Mouse (Mus musculus) heart, adult 2 months (tissue): ENCODE measurements around the gene Hsd11b2.

ENCODE experiments used
- CTCF ChIP-seq: fragments of 200-600 bp; IDR thresholded peaks from 2 replicates; pipeline ENCODE4 v1.8.1; 2022; ENCODE audit warnings: antibody characterized with exemption, mild to moderate bottlenecking, moderate library complexity
- EP300 ChIP-seq: fragments of 200-500 bp; IDR thresholded peaks from 2 replicates; pipeline ENCODE4 v1.6.1; 2011; ENCODE audit warnings: low read depth, low read length, control low read depth; ENCODE audit not compliant: insufficient read depth

DNA sequence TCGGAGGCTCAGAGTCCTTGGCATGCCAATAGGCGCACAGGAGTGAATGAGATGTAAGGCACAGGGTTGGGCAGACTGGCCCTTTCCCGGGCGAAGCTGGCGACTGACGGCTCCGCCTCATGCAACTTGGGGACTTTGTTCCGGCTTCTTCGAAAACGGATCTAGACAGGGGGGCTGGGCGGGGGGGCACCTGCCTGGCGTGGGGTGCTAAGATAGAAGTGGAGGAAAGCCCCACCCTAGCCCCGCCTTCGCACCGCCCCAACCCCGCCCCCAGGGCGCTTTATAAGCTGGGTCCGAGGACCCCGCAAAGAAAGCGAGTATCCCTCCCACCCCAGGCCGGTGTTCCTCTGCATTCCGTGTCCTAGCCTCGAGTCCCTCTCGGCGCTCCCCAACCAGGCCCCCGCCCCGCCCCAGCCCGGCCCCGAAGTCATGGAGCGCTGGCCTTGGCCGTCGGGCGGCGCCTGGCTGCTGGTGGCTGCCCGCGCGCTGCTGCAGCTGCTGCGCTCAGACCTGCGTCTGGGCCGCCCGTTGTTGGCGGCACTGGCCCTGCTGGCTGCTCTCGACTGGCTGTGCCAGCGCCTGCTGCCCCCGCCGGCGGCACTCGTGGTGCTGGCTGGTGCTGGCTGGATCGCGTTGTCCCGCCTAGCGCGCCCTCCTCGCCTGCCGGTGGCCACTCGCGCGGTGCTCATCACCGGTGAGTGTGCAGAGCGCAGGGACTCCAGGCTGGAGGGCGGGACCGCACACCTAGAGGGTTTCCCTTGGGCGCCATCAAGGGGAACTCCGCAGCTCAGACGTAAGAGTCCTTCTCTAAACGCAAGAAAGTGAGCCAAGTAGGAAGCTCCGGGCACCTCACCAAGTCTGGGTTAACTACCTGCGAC, at the start of gene Hsd11b2:
- TF ChIP-seq EP300 (no peak), CTCF (peak; percentile 26)
